Mouse (Mus musculus) NIH3T3 (cell line): ENCODE measurements around the gene Gtsf2.
"Not testable (repeated sequence)": the region's sequence is repeated elsewhere in the genome, so short reads cannot be mapped to it uniquely, and the experiment has no call there.

Experiments used
- DNase-seq: peaks from one replicate; pipeline ENCODE4 v3.0.0-alpha.2; 2012; ENCODE audit warnings: low read depth

Gtsf2 gene

GRCm38 (mm10) chr15:103448369-103448768 is at the start of gene Gtsf2:
Gene Gtsf2, minus strand, starts transcription at chr15:103448469.
- no peak for DNase-seq

GRCm38 (mm10) chr15:103496204-103497140 is 48.2 kb upstream of the Gtsf2 start:
- DNase-seq = peak; percentile 85

- DNase-seq = no peak
Measured at GRCm38 (mm10) chr15:103488336-103488735, 40.1 kb upstream of the Gtsf2 start.

- DNase-seq = no peak
Measured at GRCm38 (mm10) chr15:103486658-103487057, 38.4 kb upstream of the Gtsf2 start.

- no peak for DNase-seq
Measured at GRCm38 (mm10) chr15:103485106-103485505, 36.8 kb upstream of the Gtsf2 start.

GRCm38 (mm10) chr15:103484490-103484889 is 36.2 kb upstream of the Gtsf2 start:
- DNase-seq = no peak

GRCm38 (mm10) chr15:103482488-103482887 is 34.2 kb upstream of the Gtsf2 start:
- peak; percentile 69 for DNase-seq

GRCm38 (mm10) chr15:103480129-103480528 is 31.9 kb upstream of the Gtsf2 start:
- no peak for DNase-seq

GRCm38 (mm10) chr15:103479080-103479606 is 30.9 kb upstream of the Gtsf2 start:
- DNase-seq = no peak

- DNase-seq = no peak
Measured at GRCm38 (mm10) chr15:103473769-103474168, 25.5 kb upstream of the Gtsf2 start.

- no peak for DNase-seq
Measured at GRCm38 (mm10) chr15:103473182-103473581, 24.9 kb upstream of the Gtsf2 start.

GRCm38 (mm10) chr15:103472265-103472664 is 24.0 kb upstream of the Gtsf2 start:
- peak; percentile 53 for DNase-seq

- peak; percentile 61 for DNase-seq
Measured at GRCm38 (mm10) chr15:103471488-103472194, 23.4 kb upstream of the Gtsf2 start.

- DNase-seq = no peak
Measured at GRCm38 (mm10) chr15:103462539-103463261, 14.4 kb upstream of the Gtsf2 start.

GRCm38 (mm10) chr15:103454449-103454848 is 6.2 kb upstream of the Gtsf2 start:
- no peak for DNase-seq

GRCm38 (mm10) chr15:103453551-103454218 is 5.4 kb upstream of the Gtsf2 start, which contains the start of gene Nckap1l:
Gene Nckap1l, plus strand, starts transcription at chr15:103453794.
- no peak for DNase-seq

GRCm38 (mm10) chr15:103445966-103446365 is 2.3 kb downstream of the Gtsf2 start:
- not testable (repeated sequence) for DNase-seq

- no peak for DNase-seq
Measured at GRCm38 (mm10) chr15:103430241-103430640, 18.0 kb downstream of the Gtsf2 start, which contains the start of gene Gtsf1. Gene Gtsf1, minus strand, starts transcription at chr15:103430470.

GRCm38 (mm10) chr15:103427017-103427416 is 21.3 kb downstream of the Gtsf2 start:
- DNase-seq = no peak

- DNase-seq = not testable (repeated sequence)
Measured at GRCm38 (mm10) chr15:103405586-103405985, 42.7 kb downstream of the Gtsf2 start.

GRCm38 (mm10) chr15:103401361-103401760 is 46.9 kb downstream of the Gtsf2 start:
- DNase-seq = no peak
